Mouse (Mus musculus): ENCODE measurements around the gene Gm21981. TPM values are rescaled to one million over a fixed set of nuclear protein-coding genes. Genes with fewer than 3 reads are reported as not detected.

The Gm21981 gene
- polyA plus RNA-seq, 1 experiment from 2014 or later = 0.28 TPM

- Histone ChIP-seq H3K4me3 (no peak overlapping the region), H3K4me1 (no peaks in the 10 kb centered on the region), H3K9me3 (no peaks in the 10 kb centered on the region), H3K36me3 (no peaks in the 10 kb centered on the region), H3K27me3 (replicated peaks) (no peaks in the 10 kb centered on the region), H3K9ac (no peak overlapping the region), H3K27ac (no peak overlapping the region), H3K4me2 (replicated peaks) (no peak overlapping the region)
- 92% methylated on average over 4 of the region's 4 CpGs for WGBS
- no peak for ATAC-seq (ENCODE audit: low FRiP score, low read depth)
These were observed 26.9 kb upstream of the Gm21981 start for GRCm38 (mm10) chr17:47721183-47721582.

GRCm38 (mm10) chr17:47715037-47715436 is 20.8 kb upstream of the Gm21981 start:
- Histone ChIP-seq H3K9me3 (no peaks in the 10 kb centered on the region), H3K4me3 (no peak overlapping the region), H3K36me3 (no peaks in the 10 kb centered on the region), H3K27ac (no peak overlapping the region), H3K27me3 (replicated peaks) (no peaks in the 10 kb centered on the region), H3K9ac (no peak overlapping the region), H3K4me2 (replicated peaks) (no peak overlapping the region), H3K4me1 (no peaks in the 10 kb centered on the region)
- WGBS = 59% methylated on average over 3 of the region's 3 CpGs
- ATAC-seq (ENCODE audit: low FRiP score, low read depth) = no peak

- Histone ChIP-seq H3K9me3 (no peaks in the 10 kb centered on the region), H3K27me3 (replicated peaks) (no peaks in the 10 kb centered on the region), H3K4me2 (replicated peaks) (no peak overlapping the region), H3K4me3 (no peak overlapping the region), H3K36me3 (no peaks in the 10 kb centered on the region), H3K4me1 (no peaks in the 10 kb centered on the region), H3K27ac (no peak overlapping the region), H3K9ac (no peak overlapping the region)
- 45% methylated on average over 17 of the region's 22 CpGs for WGBS
- ATAC-seq (ENCODE audit: low FRiP score, low read depth) = no peak
These were observed 18.8 kb upstream of the Gm21981 start for GRCm38 (mm10) chr17:47712889-47713571.

- no peak overlapping the region for H3K9ac ChIP-seq
- WGBS = 82% methylated on average over 6 of the region's 6 CpGs
- no peak overlapping the region for H3K27ac ChIP-seq
- no peak for ATAC-seq (ENCODE audit: low FRiP score, low read depth)
- H3K36me3 ChIP-seq = no peaks in the 10 kb centered on the region
- no peaks in the 10 kb centered on the region for H3K27me3 ChIP-seq (replicated peaks)
- no peaks in the 10 kb centered on the region for H3K4me1 ChIP-seq
- no peak overlapping the region for H3K4me2 ChIP-seq (replicated peaks)
- H3K9me3 ChIP-seq = no peaks in the 10 kb centered on the region
- no peak overlapping the region for H3K4me3 ChIP-seq
These were observed 17.6 kb upstream of the Gm21981 start for GRCm38 (mm10) chr17:47711883-47712282.

GRCm38 (mm10) chr17:47710036-47710435 is 15.8 kb upstream of the Gm21981 start:
- H3K4me2 ChIP-seq (replicated peaks) = no peak overlapping the region
- H3K4me3 ChIP-seq = no peak overlapping the region
- H3K36me3 ChIP-seq = no peaks in the 10 kb centered on the region
- no peak overlapping the region for H3K27ac ChIP-seq
- WGBS = 76% methylated on average over 3 of the region's 3 CpGs
- ATAC-seq (ENCODE audit: low FRiP score, low read depth) = no peak
- H3K9me3 ChIP-seq = no peaks in the 10 kb centered on the region
- H3K4me1 ChIP-seq = no peaks in the 10 kb centered on the region
- H3K27me3 ChIP-seq (replicated peaks) = no peaks in the 10 kb centered on the region
- H3K9ac ChIP-seq = no peak overlapping the region

- H3K4me1 ChIP-seq = no peaks in the 10 kb centered on the region
- no peak for ATAC-seq (ENCODE audit: low FRiP score, low read depth)
- H3K4me3 ChIP-seq = no peak overlapping the region
These were observed 14.7 kb upstream of the Gm21981 start for GRCm38 (mm10) chr17:47708972-47709371.

GRCm38 (mm10) chr17:47707961-47708360 is 13.7 kb upstream of the Gm21981 start:
- ATAC-seq (ENCODE audit: low FRiP score, low read depth) = no peak
- H3K9me3 ChIP-seq = no peaks in the 10 kb centered on the region
- no peak overlapping the region for H3K9ac ChIP-seq
- H3K4me3 ChIP-seq = no peak overlapping the region
- H3K4me2 ChIP-seq (replicated peaks) = no peak overlapping the region
- no peaks in the 10 kb centered on the region for H3K4me1 ChIP-seq
- H3K27ac ChIP-seq = no peak overlapping the region
- peaks cover 9% of the 10 kb centered on the region for H3K27me3 ChIP-seq (replicated peaks)
- 86% methylated on average over 3 of the region's 3 CpGs for WGBS
- peaks cover 10% of the 10 kb centered on the region for H3K36me3 ChIP-seq

More at GRCm38 (mm10) chr17:47708972-47709371, 14.7 kb upstream of the Gm21981 start:
- Histone ChIP-seq H3K27me3 (replicated peaks) (0 out of 2 replicates have a peak, but pooled peaks cover 4% of the 10 kb centered on the region), H3K27ac (no peak overlapping the region), H3K9ac (no peak overlapping the region), H3K36me3 (0 out of 2 replicates have a peak, but pooled peaks cover 4% of the 10 kb centered on the region), H3K4me2 (replicated peaks) (no peak overlapping the region), H3K9me3 (no peaks in the 10 kb centered on the region)
- WGBS = 78% methylated on average over 4 of the region's 4 CpGs

- H3K9ac ChIP-seq = no peak overlapping the region
- H3K4me2 ChIP-seq (replicated peaks) = no peak overlapping the region
- no peak overlapping the region for H3K4me3 ChIP-seq
- H3K4me1 ChIP-seq = no peaks in the 10 kb centered on the region
- H3K9me3 ChIP-seq = no peaks in the 10 kb centered on the region
- peaks cover 27% of the 10 kb centered on the region for H3K36me3 ChIP-seq
- WGBS = 81% methylated on average over 1 of the region's 1 CpGs
- no peak for ATAC-seq (ENCODE audit: low FRiP score, low read depth)
- no peak overlapping the region for H3K27ac ChIP-seq
- H3K27me3 ChIP-seq (replicated peaks) = peaks cover 18% of the 10 kb centered on the region
These were observed 11.9 kb upstream of the Gm21981 start for GRCm38 (mm10) chr17:47706196-47706595.

- no peak for ATAC-seq (ENCODE audit: low FRiP score, low read depth)
- peaks cover 18% of the 10 kb centered on the region for H3K27me3 ChIP-seq (replicated peaks)
- 82% methylated on average over 4 of the region's 4 CpGs for WGBS
- H3K9ac ChIP-seq = no peak overlapping the region
- no peaks in the 10 kb centered on the region for H3K9me3 ChIP-seq
- H3K36me3 ChIP-seq = peaks cover 40% of the 10 kb centered on the region
- no peaks in the 10 kb centered on the region for H3K4me1 ChIP-seq
- H3K4me3 ChIP-seq = no peak overlapping the region
- no peak overlapping the region for H3K27ac ChIP-seq
- no peak overlapping the region for H3K4me2 ChIP-seq (replicated peaks)
These were observed 10.4 kb upstream of the Gm21981 start for GRCm38 (mm10) chr17:47704692-47705091.

GRCm38 (mm10) chr17:47703556-47703955 is 9.3 kb upstream of the Gm21981 start:
- Histone ChIP-seq H3K9me3 (no peaks in the 10 kb centered on the region), H3K9ac (no peak overlapping the region), H3K27me3 (replicated peaks) (peaks cover 18% of the 10 kb centered on the region), H3K36me3 (peaks cover 47% of the 10 kb centered on the region), H3K4me1 (no peaks in the 10 kb centered on the region), H3K4me3 (no peak overlapping the region), H3K4me2 (replicated peaks) (no peak overlapping the region), H3K27ac (no peak overlapping the region)
- 26% methylated on average over 20 of the region's 20 CpGs for WGBS
- ATAC-seq (ENCODE audit: low FRiP score, low read depth) = no peak

- WGBS = 42% methylated on average over 28 of the region's 28 CpGs
- H3K4me2 ChIP-seq (replicated peaks) = no peak overlapping the region
- H3K4me1 ChIP-seq = no peaks in the 10 kb centered on the region
- peaks cover 47% of the 10 kb centered on the region for H3K36me3 ChIP-seq
- no peak overlapping the region for H3K9ac ChIP-seq
- ATAC-seq (ENCODE audit: low FRiP score, low read depth) = no peak
- H3K27me3 ChIP-seq (replicated peaks) = peaks cover 18% of the 10 kb centered on the region
- H3K4me3 ChIP-seq = no peak overlapping the region
- no peak overlapping the region for H3K27ac ChIP-seq
- no peaks in the 10 kb centered on the region for H3K9me3 ChIP-seq
These were observed 8.5 kb upstream of the Gm21981 start for GRCm38 (mm10) chr17:47702548-47703345.

- 81% methylated on average over 9 of the region's 9 CpGs for WGBS
- H3K27ac ChIP-seq = no peak overlapping the region
- peaks cover 47% of the 10 kb centered on the region for H3K36me3 ChIP-seq
- no peaks in the 10 kb centered on the region for H3K9me3 ChIP-seq
- peaks cover 18% of the 10 kb centered on the region for H3K27me3 ChIP-seq (replicated peaks)
- H3K4me2 ChIP-seq (replicated peaks) = no peak overlapping the region
- H3K4me1 ChIP-seq = no peaks in the 10 kb centered on the region
- H3K4me3 ChIP-seq = no peak overlapping the region
- no peak overlapping the region for H3K9ac ChIP-seq
- ATAC-seq (ENCODE audit: low FRiP score, low read depth) = no peak
These were observed 7.5 kb upstream of the Gm21981 start for GRCm38 (mm10) chr17:47701793-47702192.
